Mouse (Mus musculus): ENCODE results near the gene Psmd1. TPM values are rescaled to one million over a fixed set of nuclear protein-coding genes. Genes with fewer than 3 reads are reported as not detected.
A peak's percentile ranks its signal among the peaks of the same experiment; 100 is the strongest.

Psmd1 gene
- polyA plus RNA-seq, 1 experiment from 2014 or later, result 68.1 TPM

DNA sequence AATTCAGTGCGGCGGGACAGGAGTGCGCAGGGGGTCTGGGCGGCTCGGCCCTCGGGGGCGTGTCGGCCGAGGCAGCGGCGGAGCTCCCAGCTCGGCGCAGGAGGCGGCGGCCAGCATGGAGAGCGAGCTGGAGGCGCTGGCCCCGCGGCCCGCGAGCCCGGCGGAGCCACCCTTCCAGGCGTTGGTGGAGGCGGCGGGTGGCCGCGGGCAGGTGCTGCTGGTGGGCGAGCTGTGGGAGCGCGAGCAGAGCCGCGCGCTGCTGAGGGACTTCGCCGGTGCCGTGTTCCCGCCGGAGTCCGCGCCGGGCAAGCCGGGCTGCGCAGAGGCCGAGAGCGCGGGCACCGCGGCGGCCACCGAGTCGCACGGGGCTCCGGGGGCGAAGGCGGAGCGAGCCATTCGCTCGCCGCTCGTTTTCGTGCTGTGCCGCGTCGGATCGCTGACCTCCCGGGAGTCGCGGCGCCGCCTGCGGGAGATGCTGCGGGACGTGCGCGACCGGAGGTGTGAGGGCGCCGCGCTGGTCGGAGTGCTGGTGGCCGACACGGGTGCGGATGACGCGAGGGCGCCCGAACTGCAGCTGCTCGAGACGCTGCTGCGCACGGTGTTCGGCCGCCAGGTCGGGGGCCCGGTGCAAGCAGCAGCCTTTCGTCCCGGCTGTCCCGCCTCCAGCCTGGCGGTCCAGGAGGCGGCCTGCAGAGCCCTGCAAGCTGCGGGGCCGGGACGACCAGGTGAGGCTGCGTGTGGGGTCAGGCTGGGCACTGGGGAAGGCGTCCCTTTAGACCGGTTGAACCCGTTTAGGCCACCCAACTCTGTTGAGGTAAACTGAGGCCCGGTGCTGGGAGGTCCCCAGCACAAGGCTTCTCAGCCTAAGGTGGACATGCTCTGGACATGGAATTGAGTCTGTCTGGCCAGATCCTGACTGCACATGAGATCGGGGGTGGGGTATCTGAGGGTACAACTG is 18.1 kb upstream of the Psmd1 start, which contains the start of gene 2810459M11Rik:
Gene 2810459M11Rik (plus strand): TSS at position 16 of the 958 bp plus-strand sequence.
- Histone ChIP-seq H3K9me3 (ENCODE audit: low read length) (no peaks in the 10 kb centered on the region), H3K4me1 (ENCODE audit: insufficient read depth) (peaks cover 2% of the 10 kb centered on the region), H3K36me3 (replicated peaks; ENCODE audit: insufficient read depth, low read length) (no peaks in the 10 kb centered on the region), H3K4me3 (ENCODE audit: low read depth, low read length) (peak within 1 kb of the TSS; percentile 60), H3K4me2 (ENCODE audit: low read depth, low read length) (peak within 1 kb of the TSS; percentile 71), H3K27ac (ENCODE audit: low read depth) (peak within 1 kb of the TSS; percentile 81), H3K27me3 (ENCODE audit: insufficient read depth, low read length) (peaks cover 36% of the 10 kb centered on the region), H3K9ac (replicated peaks) (peak within 1 kb of the TSS; percentile 69)
- ATAC-seq (peak; percentile 59), DNase-seq (peak; percentile 47)
- no peak for TF ChIP-seq EP300 (IDR thresholded peaks at IDR 0.05; ENCODE audit: low read depth)
- TF ChIP-seq CTCF (IDR thresholded peaks at IDR 0.05; ENCODE audit: low read depth), result no peak
- 2% methylated on average over 70 of the region's 110 CpGs for WGBS (ENCODE audit: insufficient replicate concordance)

DNA sequence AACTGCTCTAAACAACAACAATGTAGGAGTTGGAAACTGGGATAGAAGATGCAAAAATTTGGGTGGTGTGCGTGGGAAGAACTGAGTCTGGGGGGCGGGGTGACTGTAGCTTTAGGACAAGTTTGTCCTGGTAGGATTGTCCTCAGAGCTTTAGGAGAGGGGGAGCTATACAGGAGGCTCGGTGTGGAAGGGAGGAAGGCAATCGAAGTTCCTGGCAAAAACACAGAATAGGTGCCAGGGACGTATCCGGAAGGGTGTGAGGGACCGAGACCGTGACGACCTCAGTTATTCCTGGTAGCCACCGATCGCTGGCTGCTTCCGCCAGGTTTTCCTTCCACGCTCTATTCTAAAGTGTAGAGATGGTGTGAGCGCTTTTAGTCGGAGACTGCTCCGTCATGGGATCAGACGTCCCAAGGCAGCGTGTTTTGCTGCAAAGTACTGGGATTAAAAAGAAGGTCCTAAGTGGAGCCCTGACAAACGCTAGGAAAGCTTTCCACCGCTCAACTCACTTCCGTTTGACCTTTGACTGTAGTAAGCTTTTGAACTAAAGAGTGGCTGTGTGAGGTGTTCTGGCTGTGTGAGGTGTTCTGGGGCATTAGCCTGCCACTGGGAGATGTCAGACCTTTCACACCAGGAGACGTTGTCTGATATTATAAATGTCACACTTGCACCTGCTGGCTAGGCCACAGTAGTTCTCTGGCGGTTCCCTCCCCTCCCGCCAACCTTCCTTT is 17.2 kb upstream of the Psmd1 start:
- WGBS (ENCODE audit: insufficient replicate concordance), result 14% methylated on average over 24 of the region's 24 CpGs
- no peaks in the 10 kb centered on the region for H3K9me3 ChIP-seq (ENCODE audit: low read length)
- H3K4me2 ChIP-seq (ENCODE audit: low read depth, low read length), result peak overlapping the region; percentile 71
- peaks cover 2% of the 10 kb centered on the region; the same call in 1 of the 2 replicates for H3K4me1 ChIP-seq (ENCODE audit: insufficient read depth)
- H3K36me3 ChIP-seq (replicated peaks; ENCODE audit: insufficient read depth, low read length), result no peaks in the 10 kb centered on the region
- peak overlapping the region; percentile 69 for H3K9ac ChIP-seq (replicated peaks)
- peak; percentile 33 for DNase-seq
- peak overlapping the region; percentile 60 for H3K4me3 ChIP-seq (ENCODE audit: low read depth, low read length)
- peak overlapping the region; percentile 81 for H3K27ac ChIP-seq (ENCODE audit: low read depth)
- ATAC-seq, result peak; percentile 75
- TF ChIP-seq EP300 (IDR thresholded peaks at IDR 0.05; ENCODE audit: low read depth) (no peak; the same call in 1 of the 2 replicates), CTCF (IDR thresholded peaks at IDR 0.05; ENCODE audit: low read depth) (no peak)
- peaks cover 36% of the 10 kb centered on the region for H3K27me3 ChIP-seq (ENCODE audit: insufficient read depth, low read length)

DNA sequence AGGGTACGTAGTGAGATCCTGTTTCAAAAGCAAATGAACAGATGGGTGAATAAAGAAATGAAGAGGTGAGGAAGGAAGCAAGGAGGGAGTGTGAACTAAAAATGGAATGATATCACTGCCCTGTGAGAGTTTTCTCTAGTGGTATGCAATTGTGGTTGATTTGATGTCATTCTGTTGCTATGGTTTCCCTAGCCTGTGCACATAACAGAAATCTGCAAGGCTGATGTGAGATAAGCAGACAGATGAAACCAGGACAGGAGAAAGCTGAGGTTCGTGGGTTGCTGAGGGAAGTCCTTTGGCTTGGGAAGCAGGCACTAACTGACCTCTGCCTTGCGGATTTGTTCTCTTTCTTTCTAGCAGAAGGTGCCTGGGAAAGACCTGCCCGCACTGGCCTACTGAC is 16.0 kb upstream of the Psmd1 start:
- Histone ChIP-seq H3K4me1 (ENCODE audit: insufficient read depth) (peaks cover 7% of the 10 kb centered on the region), H3K4me2 (ENCODE audit: low read depth, low read length) (peak overlapping the region; percentile 22; the same call in 1 of the 2 replicates), H3K27me3 (ENCODE audit: insufficient read depth, low read length) (peaks cover 36% of the 10 kb centered on the region), H3K9me3 (ENCODE audit: low read length) (no peaks in the 10 kb centered on the region), H3K27ac (ENCODE audit: low read depth) (no peak overlapping the region), H3K4me3 (ENCODE audit: low read depth, low read length) (no peak overlapping the region), H3K36me3 (replicated peaks; ENCODE audit: insufficient read depth, low read length) (no peaks in the 10 kb centered on the region), H3K9ac (replicated peaks) (no peak overlapping the region)
- no peak for DNase-seq
- WGBS (ENCODE audit: insufficient replicate concordance), result 63% methylated on average over 4 of the region's 4 CpGs
- ATAC-seq, result no peak
- TF ChIP-seq EP300 (IDR thresholded peaks at IDR 0.05; ENCODE audit: low read depth) (no peak), CTCF (IDR thresholded peaks at IDR 0.05; ENCODE audit: low read depth) (no peak)

DNA sequence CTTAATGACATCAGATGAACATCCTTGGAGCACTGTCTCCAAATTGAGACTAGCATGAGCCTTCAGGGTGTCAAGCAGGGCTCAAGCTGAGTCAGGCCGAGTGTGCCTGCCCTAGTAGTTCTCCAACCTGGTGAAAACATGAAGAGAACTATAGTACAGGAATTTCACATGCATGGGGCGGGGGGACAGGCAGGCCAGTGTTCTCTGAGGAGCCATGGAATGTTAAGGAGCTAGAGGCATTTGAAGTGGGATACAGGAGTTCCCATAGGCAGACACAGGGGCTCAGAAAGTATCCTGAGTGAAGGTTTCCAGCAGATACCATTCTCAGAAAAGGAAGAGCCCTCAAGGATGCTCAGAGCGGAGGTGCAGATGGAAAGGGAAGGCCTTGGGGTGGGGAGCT is 15.4 kb upstream of the Psmd1 start:
- TF ChIP-seq CTCF (IDR thresholded peaks at IDR 0.05; ENCODE audit: low read depth) (no peak), EP300 (IDR thresholded peaks at IDR 0.05; ENCODE audit: low read depth) (no peak)
- Histone ChIP-seq H3K4me3 (ENCODE audit: low read depth, low read length) (no peak overlapping the region), H3K36me3 (replicated peaks; ENCODE audit: insufficient read depth, low read length) (no peaks in the 10 kb centered on the region), H3K9me3 (ENCODE audit: low read length) (no peaks in the 10 kb centered on the region), H3K27me3 (ENCODE audit: insufficient read depth, low read length) (peaks cover 36% of the 10 kb centered on the region), H3K9ac (replicated peaks) (no peak overlapping the region), H3K27ac (ENCODE audit: low read depth) (no peak overlapping the region), H3K4me1 (ENCODE audit: insufficient read depth) (peaks cover 7% of the 10 kb centered on the region), H3K4me2 (ENCODE audit: low read depth, low read length) (no peak overlapping the region)
- WGBS (ENCODE audit: insufficient replicate concordance), result 77% methylated on average over 3 of the region's 3 CpGs
- ATAC-seq (no peak), DNase-seq (no peak)

DNA sequence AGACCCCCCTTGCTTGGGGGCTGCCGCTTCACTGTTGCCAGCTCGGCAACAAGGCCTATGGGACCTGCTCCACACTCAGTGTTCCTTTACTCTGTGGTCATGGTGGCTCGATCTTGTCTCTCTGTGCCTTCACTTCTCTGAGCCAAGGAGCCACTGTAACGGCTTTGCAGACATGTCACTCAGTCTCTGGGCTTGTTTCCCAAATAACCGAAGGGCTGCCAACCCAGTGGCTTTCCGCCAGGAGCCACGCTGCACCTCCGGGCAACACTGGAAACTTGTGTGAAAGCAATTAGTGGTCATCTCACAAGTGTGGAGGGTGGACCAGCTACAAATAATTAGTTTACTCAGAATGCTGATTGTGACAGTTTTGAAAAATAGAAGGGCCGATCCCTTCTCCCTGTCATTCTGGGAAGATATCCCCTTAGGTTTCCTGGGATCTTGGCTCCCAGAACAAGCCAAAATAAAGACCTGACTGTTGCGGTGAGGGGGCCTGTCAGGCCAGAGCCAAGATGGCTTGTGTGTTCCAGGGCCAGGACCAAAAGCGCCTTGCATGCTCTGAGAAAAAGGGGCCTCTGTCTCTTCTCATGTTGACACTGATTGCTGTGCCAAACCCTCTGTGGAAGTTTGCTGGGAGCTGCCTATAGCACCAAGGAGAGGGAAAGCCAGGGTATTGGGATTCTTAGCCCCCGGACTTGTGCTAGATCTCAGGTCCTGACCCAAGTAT is 10.8 kb upstream of the Psmd1 start:
- no peak overlapping the region for H3K4me3 ChIP-seq (ENCODE audit: low read depth, low read length)
- 0 out of 2 replicates have a peak, but pooled peaks cover 4% of the 10 kb centered on the region for H3K27me3 ChIP-seq (ENCODE audit: insufficient read depth, low read length)
- ATAC-seq, result no peak
- WGBS (ENCODE audit: insufficient replicate concordance), result 73% methylated on average over 12 of the region's 12 CpGs
- no peaks in the 10 kb centered on the region; the same call in 1 of the 2 replicates for H3K36me3 ChIP-seq (replicated peaks; ENCODE audit: insufficient read depth, low read length)
- H3K4me2 ChIP-seq (ENCODE audit: low read depth, low read length), result no peak overlapping the region
- no peak overlapping the region for H3K9ac ChIP-seq (replicated peaks)
- H3K4me1 ChIP-seq (ENCODE audit: insufficient read depth), result peaks cover 20% of the 10 kb centered on the region
- no peak for DNase-seq
- TF ChIP-seq CTCF (IDR thresholded peaks at IDR 0.05; ENCODE audit: low read depth), result no peak
- TF ChIP-seq EP300 (IDR thresholded peaks at IDR 0.05; ENCODE audit: low read depth), result no peak
- H3K9me3 ChIP-seq (ENCODE audit: low read length), result no peaks in the 10 kb centered on the region
- peak overlapping the region; percentile 59 for H3K27ac ChIP-seq (ENCODE audit: low read depth)
